Mouse (Mus musculus): ENCODE data around the gene Mrps9. TPM values are rescaled to one million over a fixed set of nuclear protein-coding genes. Genes with fewer than 3 reads are reported as not detected.

Mrps9 gene
- 57.7 and 58.8 TPM in 2 replicates for polyA plus RNA-seq (2012; rRNA removed)

DNA sequence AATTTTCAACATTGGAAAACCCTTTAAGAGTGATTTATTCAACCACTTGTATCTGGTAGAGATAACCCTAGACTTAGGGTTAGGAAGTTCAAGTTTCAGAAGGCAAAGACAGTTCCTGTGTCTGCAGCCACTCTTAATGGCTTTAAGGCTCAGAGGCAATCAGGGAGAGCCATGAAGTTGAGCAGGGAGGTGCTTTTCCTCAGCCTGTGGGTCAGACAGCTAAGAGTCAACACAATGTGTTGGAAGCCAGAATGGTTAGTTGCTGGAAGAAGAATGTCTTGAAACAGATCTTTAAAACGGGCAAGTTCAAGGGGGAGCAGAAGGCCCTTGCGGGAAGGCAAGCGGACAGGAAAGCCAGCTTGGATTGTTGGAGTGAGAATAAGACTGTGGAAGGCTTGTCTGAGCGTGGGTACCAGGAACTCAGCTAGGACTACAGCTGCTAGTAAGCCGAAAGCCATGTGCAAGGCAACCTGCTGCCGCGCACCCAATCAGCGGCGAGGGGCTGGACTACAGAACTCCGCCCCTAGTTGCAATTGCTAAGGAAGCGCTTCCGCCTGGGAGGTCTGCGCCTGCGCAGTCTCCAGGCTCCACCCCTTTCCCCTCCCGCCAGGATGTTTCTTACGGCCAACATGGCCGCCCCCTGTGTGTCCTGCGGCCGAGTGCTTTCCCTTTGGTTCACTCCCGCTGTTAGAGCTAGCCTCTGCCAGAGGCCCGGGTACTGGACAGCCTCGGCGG, at the start of gene Mrps9:
Gene Mrps9, plus strand, starts transcription at position 571 of the 735 bp plus-strand sequence.
- WGBS, result 1% methylated on average over 23 of the region's 23 CpGs
- peak within 1 kb of the TSS; percentile 36 for H3K27ac ChIP-seq (ENCODE audit: insufficient read depth, low read length)
- H3K4me3 ChIP-seq (replicated peaks; ENCODE audit: insufficient read depth, low read depth, low read length), result peak within 1 kb of the TSS; percentile 77
- no peaks in the 10 kb centered on the region for H3K27me3 ChIP-seq (ENCODE audit: control insufficient read depth, insufficient read depth, low read length)
- TF ChIP-seq CTCF (IDR thresholded peaks at IDR 0.05; ENCODE audit: borderline replicate concordance, insufficient read depth, low read depth, low read length) (no peak), POLR2A (IDR thresholded peaks at IDR 0.05; ENCODE audit: borderline replicate concordance, insufficient read depth, low read length) (peak; percentile 85)
- H3K4me1 ChIP-seq (ENCODE audit: control insufficient read depth, insufficient read depth, low read length), result peaks cover 3% of the 10 kb centered on the region; the same call in 1 of the 2 replicates
- peak; percentile 97 to 98 for DNase-seq

GRCm38 (mm10) chr1:42813301-42813845, 37.7 kb upstream of the Mrps9 start:
- no peak for DNase-seq
- WGBS, result 78% methylated on average over 6 of the region's 6 CpGs
- H3K27me3 ChIP-seq (ENCODE audit: control insufficient read depth, insufficient read depth, low read length), result no peaks in the 10 kb centered on the region
- no peak overlapping the region for H3K4me3 ChIP-seq (replicated peaks; ENCODE audit: insufficient read depth, low read depth, low read length)
- H3K4me1 ChIP-seq (ENCODE audit: control insufficient read depth, insufficient read depth, low read length), result no peaks in the 10 kb centered on the region
- TF ChIP-seq POLR2A (IDR thresholded peaks at IDR 0.05; ENCODE audit: borderline replicate concordance, insufficient read depth, low read length) (no peak), CTCF (IDR thresholded peaks at IDR 0.05; ENCODE audit: borderline replicate concordance, insufficient read depth, low read depth, low read length) (no peak)
- no peak overlapping the region for H3K27ac ChIP-seq (ENCODE audit: insufficient read depth, low read length)

DNA sequence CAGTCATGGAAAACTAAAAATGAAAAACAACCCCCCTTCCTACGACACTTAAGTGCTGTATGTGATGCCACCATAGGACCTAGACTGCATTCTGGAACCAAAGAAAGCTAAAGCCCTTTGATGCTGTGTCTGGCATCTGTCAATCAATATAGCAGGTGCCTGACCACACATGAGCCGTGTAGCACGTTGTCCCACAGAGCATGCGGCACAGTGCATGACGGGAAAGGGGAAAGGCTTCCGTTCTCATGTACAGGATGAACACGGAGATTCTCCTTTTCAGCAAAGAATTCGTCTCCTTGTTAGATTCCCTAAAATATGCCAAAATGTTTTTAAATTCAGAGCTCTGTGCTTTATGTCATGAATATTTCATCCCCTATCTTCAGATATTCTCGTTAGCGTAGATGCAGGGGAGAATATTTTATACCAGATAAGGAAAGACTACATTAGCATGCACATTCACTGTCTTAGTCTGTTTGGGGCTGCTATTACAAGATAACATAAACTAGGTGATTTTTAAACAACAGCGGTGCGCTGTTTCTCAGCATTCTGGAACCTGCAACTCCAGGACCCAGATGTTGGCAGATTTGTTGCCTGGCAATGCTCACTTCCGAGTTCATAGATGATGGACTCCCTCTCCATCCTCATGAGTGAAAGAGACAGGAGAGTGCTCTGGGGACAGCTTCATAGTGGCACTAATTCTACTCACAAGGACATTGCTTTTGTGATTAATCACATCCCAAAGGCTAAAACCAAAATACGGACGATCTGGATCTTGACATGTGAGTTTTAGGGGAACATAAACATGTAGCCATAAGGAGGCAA, 36.0 kb upstream of the Mrps9 start:
- Histone ChIP-seq H3K4me1 (ENCODE audit: control insufficient read depth, insufficient read depth, low read length) (no peaks in the 10 kb centered on the region), H3K27ac (ENCODE audit: insufficient read depth, low read length) (no peak overlapping the region), H3K4me3 (replicated peaks; ENCODE audit: insufficient read depth, low read depth, low read length) (no peak overlapping the region), H3K27me3 (ENCODE audit: control insufficient read depth, insufficient read depth, low read length) (no peaks in the 10 kb centered on the region)
- WGBS, result 83% methylated on average over 15 of the region's 15 CpGs
- DNase-seq, result no peak
- TF ChIP-seq POLR2A (IDR thresholded peaks at IDR 0.05; ENCODE audit: borderline replicate concordance, insufficient read depth, low read length), result no peak
- no peak for TF ChIP-seq CTCF (IDR thresholded peaks at IDR 0.05; ENCODE audit: borderline replicate concordance, insufficient read depth, low read depth, low read length)

DNA sequence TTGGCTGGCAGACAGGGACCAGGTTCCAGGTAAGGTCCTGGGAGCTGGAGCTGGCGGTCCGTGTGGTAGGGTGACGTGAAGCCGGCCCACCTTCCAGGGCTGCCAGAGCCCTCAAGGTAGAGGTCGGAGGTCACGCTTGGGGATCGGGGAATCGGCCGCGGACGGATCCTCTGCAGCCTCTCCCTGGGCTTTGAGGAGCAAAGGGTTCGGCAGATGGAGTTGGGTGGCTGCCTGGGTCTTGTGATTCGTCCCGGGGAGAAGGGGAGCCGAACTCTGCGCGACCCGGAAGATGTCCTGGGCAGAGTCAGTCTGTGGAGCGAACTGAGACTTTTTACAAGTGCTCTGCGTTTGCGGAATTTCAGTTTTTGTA, 350 bp downstream of the Mrps9 start:
- Histone ChIP-seq H3K4me3 (replicated peaks; ENCODE audit: insufficient read depth, low read depth, low read length) (peak overlapping the region; percentile 77), H3K27me3 (ENCODE audit: control insufficient read depth, insufficient read depth, low read length) (no peaks in the 10 kb centered on the region), H3K4me1 (ENCODE audit: control insufficient read depth, insufficient read depth, low read length) (peaks cover 3% of the 10 kb centered on the region; the same call in 1 of the 2 replicates), H3K27ac (ENCODE audit: insufficient read depth, low read length) (peak overlapping the region; percentile 36)
- TF ChIP-seq POLR2A (IDR thresholded peaks at IDR 0.05; ENCODE audit: borderline replicate concordance, insufficient read depth, low read length), result no peak
- no peak for TF ChIP-seq CTCF (IDR thresholded peaks at IDR 0.05; ENCODE audit: borderline replicate concordance, insufficient read depth, low read depth, low read length)
- WGBS, result under 1% methylated on average over 21 of the region's 21 CpGs
- no peak for DNase-seq

DNA sequence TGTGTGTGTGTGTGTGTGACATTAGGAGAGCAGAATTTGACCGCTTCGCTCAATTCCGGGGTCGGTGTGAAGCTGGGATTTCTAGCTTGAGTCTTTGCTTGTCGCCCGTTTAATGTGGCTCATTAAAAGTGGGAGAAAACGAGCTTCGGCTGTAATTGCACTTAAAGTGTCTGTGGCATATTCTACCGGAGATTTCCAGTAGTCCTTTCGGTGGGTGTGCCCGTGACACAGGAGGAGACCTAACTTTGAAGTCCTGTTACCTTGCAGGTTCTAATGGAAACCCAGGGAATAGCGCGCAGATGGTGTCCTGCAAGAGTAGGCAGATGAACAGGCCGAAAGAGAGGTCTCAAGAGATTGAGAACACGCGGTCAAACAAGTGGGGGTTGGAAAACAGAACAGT, 777 bp downstream of the Mrps9 start:
- Histone ChIP-seq H3K27me3 (ENCODE audit: control insufficient read depth, insufficient read depth, low read length) (no peaks in the 10 kb centered on the region), H3K27ac (ENCODE audit: insufficient read depth, low read length) (no peak overlapping the region), H3K4me3 (replicated peaks; ENCODE audit: insufficient read depth, low read depth, low read length) (peak overlapping the region; percentile 77), H3K4me1 (ENCODE audit: control insufficient read depth, insufficient read depth, low read length) (peaks cover 3% of the 10 kb centered on the region; the same call in 1 of the 2 replicates)
- TF ChIP-seq POLR2A (IDR thresholded peaks at IDR 0.05; ENCODE audit: borderline replicate concordance, insufficient read depth, low read length) (no peak), CTCF (IDR thresholded peaks at IDR 0.05; ENCODE audit: borderline replicate concordance, insufficient read depth, low read depth, low read length) (no peak)
- DNase-seq, result peak; percentile 12 to 13
- WGBS, result 2% methylated on average over 16 of the region's 16 CpGs

DNA sequence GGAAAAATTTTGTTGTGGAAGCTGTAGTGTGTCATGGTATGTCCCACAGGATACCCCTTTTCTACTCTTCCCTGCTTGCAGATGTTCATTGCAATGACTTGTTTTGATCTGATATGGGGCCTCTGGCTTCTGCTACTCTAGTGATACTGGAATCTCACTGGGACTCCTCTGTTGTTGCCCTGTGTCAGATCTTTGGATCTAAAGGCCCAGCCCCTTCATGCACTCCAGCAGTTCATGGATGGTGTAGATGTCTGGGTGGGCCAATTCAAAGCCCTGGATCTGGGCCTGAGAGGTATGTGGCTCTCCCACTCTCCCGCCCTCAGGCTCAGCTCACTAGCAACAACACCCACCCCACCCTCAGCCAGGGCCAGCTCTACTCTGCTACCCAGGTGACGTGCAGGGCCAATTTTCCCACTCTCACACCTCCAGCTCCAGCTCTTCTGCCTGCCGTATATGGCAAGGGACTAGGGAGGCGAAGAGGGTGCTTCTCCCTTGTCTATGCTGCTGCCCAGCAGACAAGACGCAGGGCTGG, 13.8 kb downstream of the Mrps9 start:
- no peak for DNase-seq
- no peak overlapping the region for H3K27ac ChIP-seq (ENCODE audit: insufficient read depth, low read length)
- TF ChIP-seq CTCF (IDR thresholded peaks at IDR 0.05; ENCODE audit: borderline replicate concordance, insufficient read depth, low read depth, low read length), result no peak
- no peak for TF ChIP-seq POLR2A (IDR thresholded peaks at IDR 0.05; ENCODE audit: borderline replicate concordance, insufficient read depth, low read length)
- 97% methylated on average over 5 of the region's 5 CpGs for WGBS
- no peaks in the 10 kb centered on the region for H3K27me3 ChIP-seq (ENCODE audit: control insufficient read depth, insufficient read depth, low read length)
- H3K4me1 ChIP-seq (ENCODE audit: control insufficient read depth, insufficient read depth, low read length), result no peaks in the 10 kb centered on the region
- H3K4me3 ChIP-seq (replicated peaks; ENCODE audit: insufficient read depth, low read depth, low read length), result no peak overlapping the region

DNA sequence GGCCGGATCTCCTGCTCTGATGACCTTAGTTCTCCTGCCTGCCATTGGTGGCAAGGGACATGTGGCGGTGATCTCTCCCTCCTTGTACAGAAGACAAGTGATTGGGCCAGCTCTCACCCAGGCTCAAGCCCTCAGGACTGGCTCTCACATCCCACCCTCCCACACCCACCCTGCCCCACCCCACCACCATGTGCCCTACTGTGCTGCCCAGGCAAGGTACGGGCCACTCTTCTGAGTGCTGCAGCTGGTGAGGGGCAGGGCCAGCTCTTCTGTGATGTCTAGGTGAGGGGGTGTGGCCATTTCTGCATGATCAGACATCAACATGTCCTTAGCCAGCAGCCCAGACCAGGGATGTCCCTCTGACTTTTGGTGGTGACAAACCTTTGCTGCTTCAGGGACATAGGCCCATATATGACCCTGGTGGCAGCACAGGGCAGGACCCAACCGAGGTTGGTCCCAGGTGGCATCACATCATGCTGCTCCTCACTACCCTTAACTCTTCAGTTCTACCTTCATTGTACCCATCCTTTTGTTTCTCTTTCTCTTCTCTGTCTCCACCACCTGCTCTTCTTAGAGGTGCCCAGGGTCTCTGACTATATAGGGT, 14.4 kb downstream of the Mrps9 start:
- 92% methylated on average over 4 of the region's 4 CpGs for WGBS
- no peak overlapping the region for H3K27ac ChIP-seq (ENCODE audit: insufficient read depth, low read length)
- DNase-seq, result no peak
- no peak overlapping the region for H3K4me3 ChIP-seq (replicated peaks; ENCODE audit: insufficient read depth, low read depth, low read length)
- TF ChIP-seq CTCF (IDR thresholded peaks at IDR 0.05; ENCODE audit: borderline replicate concordance, insufficient read depth, low read depth, low read length) (no peak), POLR2A (IDR thresholded peaks at IDR 0.05; ENCODE audit: borderline replicate concordance, insufficient read depth, low read length) (no peak)
- H3K4me1 ChIP-seq (ENCODE audit: control insufficient read depth, insufficient read depth, low read length), result no peaks in the 10 kb centered on the region
- no peaks in the 10 kb centered on the region for H3K27me3 ChIP-seq (ENCODE audit: control insufficient read depth, insufficient read depth, low read length)

All from cerebellum, adult 2 months (tissue).